ENCODE assay signal across 33 mouse cellular contexts in the genomic region with DNA sequence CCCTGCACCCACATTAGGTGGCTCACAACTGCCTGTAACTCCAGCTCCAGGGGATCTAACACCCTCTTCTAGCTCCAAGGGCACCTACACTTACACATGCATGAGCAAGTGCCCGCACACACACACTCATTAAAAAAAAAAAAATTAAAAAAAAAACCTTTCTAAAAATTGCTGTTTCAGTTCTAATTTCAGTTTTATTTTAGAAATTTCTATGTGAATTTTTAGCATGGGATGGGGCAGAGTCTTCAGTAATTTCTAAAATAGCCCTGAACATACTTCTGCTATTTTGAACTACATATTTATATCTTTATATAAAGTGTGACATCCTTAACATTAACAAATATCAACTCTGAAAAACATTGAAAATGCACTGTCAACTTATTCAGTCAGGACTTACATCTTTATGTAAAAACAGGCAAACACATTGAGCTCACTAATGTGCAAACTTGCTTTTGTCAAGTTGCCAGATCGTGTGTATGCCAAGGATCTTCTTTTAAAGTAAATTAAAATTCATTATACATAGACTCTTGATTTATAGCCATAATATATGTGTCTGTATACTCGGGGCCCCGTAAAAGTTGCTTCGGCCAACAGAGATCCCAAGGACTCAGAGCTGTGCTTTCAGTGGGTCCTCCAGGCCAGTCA. TPM values are rescaled to one million over a fixed set of nuclear protein-coding genes. Genes with fewer than 3 reads are reported as not detected.
"Had no signal": no experiment of that assay in that cellular context is flagged by ENCODE, and none has a peak within 500 bp of the region (broad histone marks: within the 10 kb centered on the region; RNA-seq: fewer than 3 reads in every experiment).

No protein-coding gene starts in this region.

- DNase-seq: gastrocnemius, postnatal 14 days; gastrocnemius, postnatal 36 days; heart, adult 11 months; heart, adult 2 months; heart, postnatal 14 days; heart, postnatal 36 days; kidney, adult 11 months; kidney, adult 2 months; kidney, postnatal 10 days; kidney, postnatal 25 days; kidney, postnatal 4 days; liver; liver, embryonic 13.5 days had no signal

- H3K27ac ChIP-seq: heart, adult 2 months; heart, embryonic 13.5 days; heart, embryonic 15.5 days; hindbrain, embryonic 13.5 days; hindbrain, embryonic 15.5 days; hindbrain, postnatal 0 days; layer of hippocampus, adult 2 months; left cerebral cortex, adult 2 months; limb, embryonic 10.5 days; limb, embryonic 12.5 days; liver, embryonic 13.5 days; liver, embryonic 15.5 days had no signal

- H3K36me3 ChIP-seq: heart, embryonic 13.5 days; heart, embryonic 15.5 days; hindbrain, embryonic 13.5 days; hindbrain, embryonic 15.5 days; limb, embryonic 10.5 days; limb, embryonic 12.5 days; liver, embryonic 13.5 days; liver, embryonic 15.5 days had no signal

- H3K27me3 ChIP-seq: heart, embryonic 13.5 days; heart, embryonic 15.5 days; hindbrain, embryonic 13.5 days; hindbrain, embryonic 15.5 days; limb, embryonic 12.5 days; liver, embryonic 13.5 days; liver, embryonic 15.5 days had no signal

- H3K9ac ChIP-seq: heart, embryonic 13.5 days; heart, embryonic 15.5 days; hindbrain, embryonic 13.5 days; hindbrain, embryonic 15.5 days; limb, embryonic 12.5 days; liver, embryonic 13.5 days; liver, embryonic 15.5 days had no signal

- H3K4me3 ChIP-seq: heart, adult 2 months; heart, embryonic 13.5 days; heart, embryonic 15.5 days; hindbrain, embryonic 13.5 days; hindbrain, embryonic 15.5 days; layer of hippocampus, adult 2 months; left cerebral cortex, adult 2 months; limb, embryonic 10.5 days; limb, embryonic 12.5 days; liver, embryonic 13.5 days; liver, embryonic 15.5 days had no signal

- H3K4me2 ChIP-seq: heart, embryonic 11.5 days; heart, embryonic 13.5 days; heart, embryonic 15.5 days; hindbrain, embryonic 13.5 days; hindbrain, embryonic 15.5 days; limb, embryonic 12.5 days; liver, embryonic 11.5 days; liver, embryonic 13.5 days; liver, embryonic 15.5 days had no signal

- H3K4me1 ChIP-seq: heart, embryonic 13.5 days; heart, embryonic 15.5 days; hindbrain, embryonic 13.5 days; hindbrain, embryonic 15.5 days; limb, embryonic 10.5 days; limb, embryonic 12.5 days; liver, embryonic 13.5 days; liver, embryonic 15.5 days had no signal

- H3K9me3 ChIP-seq: heart, embryonic 13.5 days; heart, embryonic 15.5 days; hindbrain, embryonic 13.5 days; hindbrain, embryonic 15.5 days; limb, embryonic 10.5 days; limb, embryonic 12.5 days; liver, embryonic 13.5 days; liver, embryonic 15.5 days had no signal

- ATAC-seq: hindbrain, postnatal 0 days; intestine, embryonic 16.5 days had no signal

RNA-seq across cellular contexts. Expression of a gene that starts 32.0 kb away (rescaled TPM):
- polyA plus RNA-seq: heart, adult 2 months; heart, embryonic 13.5 days; heart, embryonic 15.5 days; heart, postnatal 0 days; hindbrain, embryonic 11.5 days; hindbrain, embryonic 13.5 days; kidney, adult 2 months; kidney, embryonic 14.5 days; limb, embryonic 10.5 days; limb, embryonic 12.5 days had no signal

RNA-seq across cellular contexts. Expression of a gene that starts 35.4 kb away (rescaled TPM):
- polyA plus RNA-seq: gonadal fat pad, adult 2 months; heart, adult 2 months; heart, embryonic 11.5 days; heart, embryonic 13.5 days; heart, embryonic 15.5 days; heart, postnatal 0 days; hindbrain, embryonic 11.5 days; hindbrain, embryonic 13.5 days; hindbrain, embryonic 15.5 days; hindbrain, postnatal 0 days; kidney, adult 2 months; kidney, embryonic 14.5 days; kidney, embryonic 16.5 days; limb, embryonic 10.5 days; limb, embryonic 12.5 days; limb, embryonic 14.5 days; liver, embryonic 11.5 days; liver, embryonic 13.5 days; liver, embryonic 15.5 days had no signal

RNA-seq across cellular contexts. Expression of a gene that starts 43.8 kb away (rescaled TPM):
- polyA plus RNA-seq: gonadal fat pad, adult 2 months; heart, adult 2 months; heart, embryonic 11.5 days; heart, embryonic 13.5 days; heart, embryonic 15.5 days; heart, postnatal 0 days; hindbrain, embryonic 11.5 days; hindbrain, embryonic 13.5 days; hindbrain, embryonic 15.5 days; hindbrain, postnatal 0 days; intestine, embryonic 14.5 days; intestine, embryonic 16.5 days; kidney, embryonic 14.5 days; kidney, embryonic 16.5 days; limb, embryonic 10.5 days; limb, embryonic 12.5 days; liver, embryonic 11.5 days; liver, embryonic 13.5 days; liver, embryonic 15.5 days had no signal

RNA-seq across cellular contexts. Expression of a gene that starts 59.0 kb away (rescaled TPM):
- polyA plus RNA-seq: hindbrain, embryonic 11.5 days; hindbrain, embryonic 13.5 days; hindbrain, embryonic 15.5 days; intestine, embryonic 14.5 days; kidney, embryonic 14.5 days; limb, embryonic 10.5 days; liver, embryonic 11.5 days; liver, embryonic 13.5 days had no signal
